Mouse (Mus musculus) bone marrow macrophage, adult 2 months (primary cell): ENCODE measurements around the gene Kif2c.

Source experiments
- CTCF ChIP-seq: IDR thresholded peaks from 2 replicates; pipeline ENCODE4 v1.5.1; 2012; ENCODE audit warnings: low read depth, mild to moderate bottlenecking, low read length, moderate library complexity
- POLR2A ChIP-seq: IDR thresholded peaks from 2 replicates; pipeline ENCODE4 v1.6.1; 2012; ENCODE audit warnings: mild to moderate bottlenecking, low read depth, low read length, borderline replicate concordance

DNA sequence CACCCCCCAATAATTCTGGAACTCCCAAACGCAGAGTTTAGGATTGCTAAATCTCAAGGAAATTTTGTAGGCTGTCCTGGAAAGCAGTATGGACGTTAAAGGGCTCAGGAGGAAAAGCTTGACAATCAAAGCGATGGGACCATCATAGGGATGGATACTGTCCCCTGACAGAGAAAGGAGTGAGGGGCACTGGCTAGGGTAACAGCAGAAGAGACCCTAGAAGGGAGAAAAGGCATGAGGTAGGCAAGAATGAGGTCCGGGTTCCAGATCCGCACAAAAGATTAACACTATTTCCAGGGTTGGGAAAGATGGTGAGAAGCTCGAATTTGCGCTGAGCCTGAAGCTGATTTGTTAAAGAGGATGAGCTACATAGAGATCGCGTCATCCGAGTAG, 62.4 kb downstream of the Kif2c start:
- TF ChIP-seq POLR2A (no peak), CTCF (no peak)
